Comparison of ENCODE assay signal across 7 mouse cellular contexts in the genomic region with DNA sequence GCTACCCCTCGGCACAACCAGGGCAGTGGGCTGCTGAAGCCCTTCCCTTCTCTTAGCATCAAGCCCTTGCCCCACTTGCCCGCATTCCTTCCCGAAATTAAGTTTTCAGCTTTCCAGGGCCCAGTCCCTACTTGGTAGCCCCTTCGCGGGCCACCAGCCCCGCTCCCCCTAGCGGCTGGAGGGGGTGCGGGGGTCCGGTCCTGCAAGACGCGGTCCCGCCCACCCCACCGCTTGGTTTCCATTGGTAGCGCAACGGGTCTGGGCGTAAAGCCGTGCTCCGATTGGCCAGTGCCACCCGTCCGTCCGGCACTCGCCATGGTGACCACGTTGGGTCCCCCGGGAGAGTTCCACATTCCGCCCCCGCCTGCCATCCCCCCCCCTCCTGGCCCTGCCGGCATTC. TPM values are rescaled to one million over a fixed set of nuclear protein-coding genes. Genes with fewer than 3 reads are reported as not detected.
DNase-seq lines count a peak whose midpoint lies in the region; ATAC-seq and TF ChIP-seq lines count a peak whose summit lies in the region.

No protein-coding gene starts in this region.

- H3K27me3 ChIP-seq in intestine, embryonic 14.5 days (replicated peaks; ENCODE audit: control insufficient read depth, insufficient read depth, low read length): no peaks in the 10 kb centered on the region
- peaks cover 54% of the 10 kb centered on the region for H3K27me3 ChIP-seq in midbrain, embryonic 12.5 days
- H3K27me3 ChIP-seq in small intestine, adult 2 months (ENCODE audit: control insufficient read depth, insufficient read depth, low read length): peaks cover 11% of the 10 kb centered on the region

- H3K9me3 ChIP-seq in intestine, embryonic 14.5 days (ENCODE audit: control insufficient read depth, low read length): no peaks in the 10 kb centered on the region
- no peaks in the 10 kb centered on the region for H3K9me3 ChIP-seq in midbrain, embryonic 12.5 days

- peaks cover 6% of the 10 kb centered on the region; the same call in 1 of the 2 replicates for H3K36me3 ChIP-seq in intestine, embryonic 14.5 days (ENCODE audit: control insufficient read depth, insufficient read depth, low read length)
- no peaks in the 10 kb centered on the region for H3K36me3 ChIP-seq in midbrain, embryonic 12.5 days
- no peaks in the 10 kb centered on the region for H3K36me3 ChIP-seq in small intestine, adult 2 months (ENCODE audit: control insufficient read depth, insufficient read depth, low read length)

- peak; percentile 94 for ATAC-seq in intestine, embryonic 14.5 days (replicated peaks; ENCODE audit: low FRiP score, low TSS enrichment, low read depth)
- ATAC-seq in midbrain, embryonic 12.5 days (ENCODE audit: low FRiP score, low read depth): peak; percentile 93

- under 1% methylated on average over 27 of the region's 27 CpGs for WGBS in intestine, embryonic 14.5 days
- WGBS in midbrain, embryonic 12.5 days: 1% methylated on average over 27 of the region's 27 CpGs
- 2% methylated on average over 27 of the region's 27 CpGs for WGBS in small intestine, adult 2 months

- H3K9ac ChIP-seq in intestine, embryonic 14.5 days (ENCODE audit: low read length): peak overlapping the region; percentile 86
- peak overlapping the region; percentile 74 for H3K9ac ChIP-seq in midbrain, embryonic 12.5 days (replicated peaks)

- no peak for TF ChIP-seq POLR2A in cortical plate, adult 2 months (IDR thresholded peaks at IDR 0.05; ENCODE audit: extremely low read depth, insufficient read depth, low read length)
- TF ChIP-seq POLR2A in small intestine, adult 2 months (IDR thresholded peaks at IDR 0.05; ENCODE audit: low read depth, low read length): no peak

- intact Hi-C loops in left cerebral cortex, postnatal 4 days (cut with DNase I): no loop called here

- peak overlapping the region; percentile 72 for H3K4me2 ChIP-seq in intestine, embryonic 14.5 days (ENCODE audit: low read length)
- H3K4me2 ChIP-seq in midbrain, embryonic 12.5 days (replicated peaks): peak overlapping the region; percentile 75

- no peak overlapping the region for H3K27ac ChIP-seq in cortical plate, adult 2 months (ENCODE audit: insufficient read depth, low read length)
- peak overlapping the region; percentile 71 for H3K27ac ChIP-seq in intestine, embryonic 14.5 days (ENCODE audit: low read depth)
- H3K27ac ChIP-seq in midbrain, embryonic 12.5 days (replicated peaks): no peak overlapping the region
- peak overlapping the region; percentile 66; the same call in 1 of the 2 replicates for H3K27ac ChIP-seq in small intestine, adult 2 months (ENCODE audit: insufficient read depth, low read depth, low read length)

- H3K4me1 ChIP-seq in cortical plate, adult 2 months (ENCODE audit: control insufficient read depth, insufficient read depth, low read length): no peaks in the 10 kb centered on the region
- peaks cover 39% of the 10 kb centered on the region for H3K4me1 ChIP-seq in intestine, embryonic 14.5 days (replicated peaks; ENCODE audit: control insufficient read depth, insufficient read depth, low read length)
- peaks cover 34% of the 10 kb centered on the region for H3K4me1 ChIP-seq in midbrain, embryonic 12.5 days
- H3K4me1 ChIP-seq in small intestine, adult 2 months (ENCODE audit: control insufficient read depth, insufficient read depth, insufficient read length, low read length): peaks cover 8% of the 10 kb centered on the region

- peak; percentile 88 to 89 for DNase-seq in adrenal gland, adult 18-20 months (ENCODE audit: low spot score in 2 of 2)
- DNase-seq in gastrocnemius, postnatal 25 days: peak; percentile 97
- peak; percentile 95 for DNase-seq in intestine, embryonic 14.5 days (ENCODE audit: low spot score)
- DNase-seq in left cerebral cortex, postnatal 4 days: peak; percentile 97

- peak overlapping the region; percentile 46 for H3K4me3 ChIP-seq in cortical plate, adult 2 months (ENCODE audit: insufficient read depth, low read length)
- H3K4me3 ChIP-seq in intestine, embryonic 14.5 days (ENCODE audit: low read depth, low read length): peak overlapping the region; percentile 80
- H3K4me3 ChIP-seq in midbrain, embryonic 12.5 days: peak overlapping the region; percentile 63
- H3K4me3 ChIP-seq in small intestine, adult 2 months (ENCODE audit: low read depth, low read length): peak overlapping the region; percentile 76

- TF ChIP-seq CTCF in cortical plate, adult 2 months (IDR thresholded peaks at IDR 0.05; ENCODE audit: extremely low read depth, insufficient read depth, low read length): no peak
- TF ChIP-seq CTCF in small intestine, adult 2 months (IDR thresholded peaks at IDR 0.05; ENCODE audit: extremely low read depth, insufficient read length, insufficient replicate concordance, low read depth, low read length): peak; percentile 54; the same call in 1 of the 2 replicates

RNA-seq across cellular contexts. Expression of gene Ccdc102a, which starts 0.5 kb away (rescaled TPM):
- total RNA-seq in adrenal gland, adult 18-20 months (2021): 1 to 10 TPM; 5.2 to 5.5 TPM
- polyA plus RNA-seq in cortical plate, adult 2 months (2012; rRNA removed): 2.1 and 3.0 TPM in 2 replicates
- 1 to 10 TPM; 3.6 to 4.2 TPM for total RNA-seq in gastrocnemius, postnatal 25 days (2021)
- 27.5 and 28.2 TPM in 2 replicates for polyA plus RNA-seq in intestine, embryonic 14.5 days (2014; fragmentation: Nextera tagmentation; extraction: Ambion mirVana)
- 1 to 10 TPM; 4.9 to 5.5 TPM for total RNA-seq in left cerebral cortex, postnatal 4 days (2021)
- 16.3 and 18.1 TPM in 2 replicates for polyA plus RNA-seq in midbrain, embryonic 12.5 days (2016; fragmentation: Nextera tagmentation; extraction: Ambion mirVana)
- polyA plus RNA-seq in small intestine, adult 2 months (2012; rRNA removed): 8.1 TPM in 2 replicates

RNA-seq across cellular contexts. Expression of gene Adgrg5, which starts 6.1 kb away (rescaled TPM):
- total RNA-seq in adrenal gland, adult 18-20 months (2021): 1 to 10 TPM; 1.4 to 1.6 TPM
- polyA plus RNA-seq in cortical plate, adult 2 months (2012; rRNA removed): 0.06 and 0.10 TPM in 2 replicates
- total RNA-seq in gastrocnemius, postnatal 25 days (2021): not detected
- 1.4 and 2.0 TPM in 2 replicates for polyA plus RNA-seq in intestine, embryonic 14.5 days (2014; fragmentation: Nextera tagmentation; extraction: Ambion mirVana)
- under 1 TPM in 1 of 2 experiments, not detected in 1; 0.74 TPM for total RNA-seq in left cerebral cortex, postnatal 4 days (2021)
- polyA plus RNA-seq in midbrain, embryonic 12.5 days (2016; fragmentation: Nextera tagmentation; extraction: Ambion mirVana): 0.09 and 0.10 TPM in 2 replicates
- 10.2 and 15.4 TPM in 2 replicates for polyA plus RNA-seq in small intestine, adult 2 months (2012; rRNA removed)

RNA-seq across cellular contexts. Expression of gene Dok4, which starts 41.2 kb away (rescaled TPM):
- total RNA-seq in adrenal gland, adult 18-20 months (2021): 1 to 10 TPM; 7.7 to 9.8 TPM
- 15.1 and 15.9 TPM in 2 replicates for polyA plus RNA-seq in cortical plate, adult 2 months (2012; rRNA removed)
- total RNA-seq in gastrocnemius, postnatal 25 days (2021): 1 to 10 TPM; 4.7 to 5.1 TPM
- 24.1 and 27.7 TPM in 2 replicates for polyA plus RNA-seq in intestine, embryonic 14.5 days (2014; fragmentation: Nextera tagmentation; extraction: Ambion mirVana)
- total RNA-seq in left cerebral cortex, postnatal 4 days (2021): 100 to 1,000 TPM; 181 to 191 TPM
- polyA plus RNA-seq in midbrain, embryonic 12.5 days (2016; fragmentation: Nextera tagmentation; extraction: Ambion mirVana): 24.8 and 26.6 TPM in 2 replicates
- 58.8 and 156 TPM in 2 replicates for polyA plus RNA-seq in small intestine, adult 2 months (2012; rRNA removed)

RNA-seq across cellular contexts. Expression of gene Adgrg1, which starts 57.2 kb away (rescaled TPM):
- total RNA-seq in adrenal gland, adult 18-20 months (2021): 10 to 100 TPM; 24.1 to 43.3 TPM
- polyA plus RNA-seq in cortical plate, adult 2 months (2012; rRNA removed): 63.4 and 63.8 TPM in 2 replicates
- total RNA-seq in gastrocnemius, postnatal 25 days (2021): 10 to 100 TPM; 16.7 to 22.6 TPM
- polyA plus RNA-seq in intestine, embryonic 14.5 days (2014; fragmentation: Nextera tagmentation; extraction: Ambion mirVana): 23.6 and 26.5 TPM in 2 replicates
- 100 to 1,000 TPM; 125 to 153 TPM for total RNA-seq in left cerebral cortex, postnatal 4 days (2021)
- 193 and 210 TPM in 2 replicates for polyA plus RNA-seq in midbrain, embryonic 12.5 days (2016; fragmentation: Nextera tagmentation; extraction: Ambion mirVana)
- polyA plus RNA-seq in small intestine, adult 2 months (2012; rRNA removed): 32.3 and 36.4 TPM in 2 replicates

Comparison
In these comparisons a context has a peak if more than half of its experiments do, and no peak if none do; other contexts are left out.
1. H3K27ac ChIP-seq: peak in intestine, embryonic 14.5 days (single experiment) and small intestine, adult 2 months (single experiment); none in cortical plate, adult 2 months (single experiment) and midbrain, embryonic 12.5 days (single experiment).
2. Peak in every context shown above with its lines, with median percentiles within 50 percentile points of each other: DNase-seq and H3K4me3 ChIP-seq.